Mouse (Mus musculus) liver, adult 2 months (tissue): ENCODE data around the gene Tnfrsf21.

Experiments
- CTCF ChIP-seq: fragments of 200-500 bp; IDR thresholded peaks from 2 replicates; pipeline ENCODE4 v1.5.1; 2011; ENCODE audit warnings: low read depth, low read length, control low read depth
- POLR2A ChIP-seq: fragments of 200-500 bp; IDR thresholded peaks from 2 replicates; pipeline ENCODE4 v1.6.1; 2011; ENCODE audit warnings: low read length, control low read depth; ENCODE audit not compliant: insufficient read depth; ENCODE audit errors: extremely low read depth

DNA sequence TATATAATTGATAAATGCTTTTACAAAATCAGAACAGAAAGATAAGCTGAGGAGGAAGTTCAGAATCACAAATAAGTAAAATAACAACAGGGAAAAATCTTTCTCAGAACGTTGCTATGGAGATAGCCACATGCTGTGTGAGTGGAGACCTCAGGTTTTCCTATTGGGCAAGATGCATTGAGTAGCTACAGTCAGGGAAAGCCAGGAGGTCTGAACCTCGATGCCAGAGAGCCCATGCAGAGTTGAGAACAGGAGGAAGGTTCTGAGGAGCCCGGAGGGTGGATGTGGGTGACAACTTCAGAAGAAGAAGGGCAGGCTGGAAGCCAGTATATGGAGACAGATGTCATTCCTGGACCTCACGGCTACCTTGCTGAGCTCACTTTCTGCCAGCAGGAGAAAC is 120.4 kb downstream of the Tnfrsf21 start:
- no peak for TF ChIP-seq POLR2A
- TF ChIP-seq CTCF = no peak
